Mouse (Mus musculus) regulatory T cell (primary cell): ENCODE measurements around the gene Cd163.

Experiments
- in situ Hi-C: fragments of 300-600 bp; cut with MboI, MseI; formaldehyde crosslinking; loops from one replicate; pipeline ENCODE4 v1.15.1; 2025; ENCODE audit warnings: high pct_unique_total_duplicates

Gene Cd163

GRCm38 (mm10) chr6:124360549-124360948 is 56.1 kb downstream of the Cd163 start:
- in situ Hi-C loops = no loop called here

- in situ Hi-C loops = no loop called here
Measured at GRCm38 (mm10) chr6:124364328-124364727, 59.9 kb downstream of the Cd163 start.

GRCm38 (mm10) chr6:124373584-124374206 is 69.2 kb downstream of the Cd163 start:
- in situ Hi-C loops = no loop called here

DNA sequence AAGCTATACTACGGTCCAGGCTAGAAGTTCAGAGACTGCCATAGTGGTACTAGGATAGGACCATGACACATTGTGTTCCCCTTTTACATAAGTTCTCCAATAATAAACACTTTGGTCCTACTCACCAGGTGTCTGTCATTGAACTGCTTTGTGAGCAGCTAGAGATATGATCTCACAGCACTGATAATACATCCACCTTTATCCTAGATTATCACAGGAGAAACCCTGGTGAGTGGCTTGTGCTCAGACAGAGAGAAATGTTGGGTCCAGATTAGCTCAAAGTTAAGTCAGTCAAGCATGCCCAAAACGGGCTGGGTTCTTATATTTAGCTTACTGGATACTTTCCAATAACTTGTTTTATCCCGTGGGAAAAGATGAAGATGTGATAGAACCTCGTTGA is 70.2 kb downstream of the Cd163 start:
- in situ Hi-C loops = loop anchor here (5.0 kb wide), 2 partner anchors 107 to 442 kb away; no protein-coding TSS in a partner anchor

- in situ Hi-C loops = loop anchor here (5.0 kb wide), 2 partner anchors 108 to 443 kb away; no protein-coding TSS in a partner anchor
Measured at GRCm38 (mm10) chr6:124375435-124375884, 71.0 kb downstream of the Cd163 start.

DNA sequence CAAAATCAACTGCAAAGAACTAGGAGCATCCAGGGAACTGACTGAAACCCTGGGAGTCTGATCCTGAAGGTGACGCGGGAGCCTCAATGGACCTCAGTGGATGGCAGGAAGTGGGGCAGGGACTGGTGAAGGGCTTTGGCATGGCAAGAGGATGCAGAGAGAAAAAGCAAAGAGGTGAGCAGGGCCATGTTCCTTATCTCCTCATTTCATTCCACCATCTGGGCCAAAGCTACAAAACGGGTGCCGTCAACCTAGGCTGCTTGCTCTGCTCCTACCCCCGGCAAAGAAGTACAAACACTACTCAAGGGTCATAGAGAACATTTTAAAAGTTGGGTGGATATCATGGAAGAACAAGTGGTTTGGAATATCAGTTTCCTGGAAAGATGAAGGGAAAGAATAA is 71.9 kb downstream of the Cd163 start:
- in situ Hi-C loops = loop anchor here (5.0 kb wide), 2 partner anchors 109 to 444 kb away; no protein-coding TSS in a partner anchor

- in situ Hi-C loops = loop anchor here (5.0 kb wide), 2 partner anchors 110 to 445 kb away; no protein-coding TSS in a partner anchor
Measured at GRCm38 (mm10) chr6:124377494-124378255, 73.2 kb downstream of the Cd163 start.

GRCm38 (mm10) chr6:124379331-124379730 is 74.9 kb downstream of the Cd163 start:
- in situ Hi-C loops = loop anchor here (5.0 kb wide), 2 partner anchors 112 to 447 kb away; no protein-coding TSS in a partner anchor
